Mouse (Mus musculus): Measurements from ENCODE around the gene Itgb8. TPM values are rescaled to one million over a fixed set of nuclear protein-coding genes. Genes with fewer than 3 reads are reported as not detected.

Gene Itgb8
- total and polyA plus RNA-seq, 3 experiments = 0.77 to 2.6 (median 2.0) TPM

DNA sequence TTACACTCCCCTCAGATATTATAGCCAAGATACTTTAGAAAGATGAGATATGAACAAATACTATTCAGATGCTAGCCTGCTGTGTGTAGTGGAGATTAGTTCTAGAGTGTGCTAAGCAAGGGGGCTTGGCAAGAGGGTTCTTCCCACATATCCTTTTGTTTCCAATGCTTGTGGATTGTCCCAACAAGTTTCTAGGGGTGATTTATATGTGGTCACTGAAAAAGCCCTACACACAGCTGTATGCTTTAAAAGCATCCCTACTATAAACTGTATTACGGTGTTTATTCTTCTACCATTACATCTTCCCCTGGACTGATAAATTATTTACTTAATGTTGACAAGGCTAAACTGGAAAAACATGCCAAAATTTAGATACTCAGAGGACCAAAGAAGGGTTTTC is 92.6 kb downstream of the Itgb8 start:
- DNase-seq = no peak

DNA sequence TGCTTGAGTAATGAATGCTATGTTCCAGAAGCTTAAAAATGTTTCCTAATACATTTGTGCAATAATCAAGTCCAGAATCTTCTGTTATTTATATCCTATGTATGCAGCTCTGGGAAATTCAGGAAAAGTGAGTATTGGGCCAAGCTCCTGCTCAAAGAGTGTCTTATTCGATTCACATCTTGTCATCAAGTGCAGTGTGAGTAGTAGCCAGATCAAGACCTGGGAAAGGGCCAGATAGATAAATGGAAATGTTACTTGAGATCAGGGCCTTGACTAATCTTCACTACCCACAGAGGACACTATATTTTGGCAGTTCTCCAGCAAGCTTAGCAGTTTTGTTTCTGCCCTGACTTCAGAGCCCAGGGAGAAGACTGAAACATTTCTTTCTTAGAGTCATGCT is 100.7 kb downstream of the Itgb8 start:
- peak; percentile 59 for DNase-seq

DNA sequence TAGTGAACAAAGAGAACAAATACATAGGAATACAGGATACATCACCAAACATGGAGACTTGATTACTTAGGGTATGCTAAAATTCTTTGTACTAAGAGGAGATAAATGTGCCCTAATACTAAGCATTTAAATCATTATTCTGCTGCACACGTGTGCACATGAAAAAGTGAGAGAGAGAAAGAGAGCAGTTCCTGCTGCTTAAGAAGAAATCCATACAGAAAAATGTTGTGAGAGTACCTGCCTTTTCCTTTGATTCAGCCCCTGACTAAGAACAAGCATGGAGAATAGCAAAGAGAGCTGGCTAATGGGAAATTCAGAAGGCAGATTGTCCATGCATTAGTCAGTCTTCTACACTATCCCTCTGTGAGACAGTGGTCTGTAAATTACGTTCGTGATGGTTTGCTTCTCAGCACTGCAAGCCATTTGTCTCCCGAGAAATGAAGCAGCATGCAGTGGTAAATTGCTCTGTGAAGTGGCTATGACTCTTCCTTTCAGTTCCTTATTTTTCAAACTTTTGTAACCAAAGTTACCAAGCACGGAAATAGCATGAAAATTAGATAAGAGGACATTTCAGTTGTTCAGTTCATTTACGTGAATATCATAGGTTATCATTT is 125.0 kb downstream of the Itgb8 start:
- DNase-seq = no peak

DNA sequence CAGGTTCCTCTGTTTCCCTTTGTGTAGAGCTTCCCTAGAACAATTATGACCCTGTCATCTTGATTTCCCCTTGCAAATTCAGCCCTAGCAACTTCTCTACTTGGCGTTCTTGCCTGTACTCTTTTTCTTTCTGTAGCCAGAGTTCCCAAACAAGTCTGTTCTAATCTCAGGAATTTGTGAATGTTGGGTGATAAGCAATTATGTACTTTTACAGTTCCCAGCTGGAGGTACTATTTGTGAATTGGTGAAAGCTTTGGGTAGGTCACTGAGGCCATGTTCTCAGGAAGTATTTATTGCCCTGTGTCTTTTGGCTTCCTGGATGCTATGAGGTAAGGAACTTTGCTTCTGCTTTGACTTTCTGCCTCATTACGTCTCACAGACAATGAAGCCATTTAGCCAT is 128.5 kb downstream of the Itgb8 start:
- DNase-seq = no peak

Other genes with a start within 250 kb of the Itgb8 start
- not detected for gene Macc1, start 75.5 kb upstream of the Itgb8 start, total RNA-seq (2021)
- gene Macc1, start 75.5 kb upstream of the Itgb8 start, polyA plus RNA-seq (2012; rRNA removed) = not detected in 2 replicates